Mouse (Mus musculus): Measurements from ENCODE around the gene Fip1l1. TPM values are rescaled to one million over a fixed set of nuclear protein-coding genes. Genes with fewer than 3 reads are reported as not detected.

Gene Fip1l1
- total RNA-seq, 4 experiments from 2014 or later = 14.1 to 19.0 (median 14.6) TPM

Other genes starting within 250 kb of the Fip1l1 start
- gene Scfd2, start 3.7 kb upstream of the Fip1l1 start, total RNA-seq (2022) = 10 to 100 TPM in 3 of 4 experiments, 1 to 10 TPM in 1; 8.4 to 11.9 (median 11.1) TPM
- 1 to 10 TPM; 2.1 to 4.0 (median 3.0) TPM for gene Lnx1, start 167.5 kb downstream of the Fip1l1 start, total RNA-seq (2022)

Measured in gastrocnemius, adult 8-10 months (tissue).